Mouse (Mus musculus): ENCODE results near the gene Xpa. TPM values are rescaled to one million over a fixed set of nuclear protein-coding genes. Genes with fewer than 3 reads are reported as not detected.

Xpa gene
- polyA plus RNA-seq, 1 experiment, result 49.3 TPM

DNA sequence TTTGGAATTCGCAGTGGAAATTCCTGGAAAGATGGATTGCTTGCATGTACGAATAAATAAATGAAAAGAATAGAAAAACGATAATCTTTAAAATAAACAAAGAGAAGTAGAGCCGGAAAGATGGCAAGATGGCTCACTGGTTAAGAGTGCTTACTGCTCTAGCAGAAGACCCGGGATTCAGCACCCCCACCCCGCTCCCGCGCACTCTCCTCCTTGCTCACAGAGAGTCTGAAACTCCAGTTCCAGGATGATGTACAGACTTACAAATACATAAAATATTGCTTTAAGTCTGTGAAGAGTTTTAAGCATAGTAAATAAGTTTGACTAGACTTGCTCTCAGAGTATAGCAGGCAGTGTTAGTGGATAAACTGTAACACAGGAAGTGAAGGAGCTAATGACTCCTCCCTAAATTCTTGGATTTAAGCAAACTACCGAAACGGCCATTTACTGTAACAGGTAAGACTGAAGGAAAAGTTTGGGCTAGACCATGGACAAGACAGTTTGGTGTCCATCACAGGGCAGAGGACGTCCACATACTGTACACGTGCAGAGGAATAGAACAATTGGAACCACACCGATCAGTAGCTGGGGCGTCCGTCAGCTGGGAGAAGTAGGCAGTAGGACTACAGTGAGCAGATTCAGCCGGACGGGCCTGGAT is 58.4 kb downstream of the Xpa start:
- peak overlapping the region; percentile 97 for H3K27ac ChIP-seq (ENCODE audit: control insufficient read depth, insufficient read depth, low read depth, low read length, poor library complexity)
- H3K4me1 ChIP-seq (ENCODE audit: control insufficient read depth, insufficient read depth, low read length), result no peaks in the 10 kb centered on the region; the same call in none of the 2 replicates
- TF ChIP-seq CTCF (IDR thresholded peaks at IDR 0.05; ENCODE audit: control insufficient read depth, insufficient read depth, low read length) (no peak), POLR2A (IDR thresholded peaks at IDR 0.05; ENCODE audit: borderline replicate concordance, control insufficient read depth, low read depth, low read length) (no peak)
- WGBS, result 9% methylated on average over 17 of the region's 17 CpGs
- peak overlapping the region; percentile 97 for H3K4me3 ChIP-seq (replicated peaks; ENCODE audit: control insufficient read depth, low read depth, low read length)

DNA sequence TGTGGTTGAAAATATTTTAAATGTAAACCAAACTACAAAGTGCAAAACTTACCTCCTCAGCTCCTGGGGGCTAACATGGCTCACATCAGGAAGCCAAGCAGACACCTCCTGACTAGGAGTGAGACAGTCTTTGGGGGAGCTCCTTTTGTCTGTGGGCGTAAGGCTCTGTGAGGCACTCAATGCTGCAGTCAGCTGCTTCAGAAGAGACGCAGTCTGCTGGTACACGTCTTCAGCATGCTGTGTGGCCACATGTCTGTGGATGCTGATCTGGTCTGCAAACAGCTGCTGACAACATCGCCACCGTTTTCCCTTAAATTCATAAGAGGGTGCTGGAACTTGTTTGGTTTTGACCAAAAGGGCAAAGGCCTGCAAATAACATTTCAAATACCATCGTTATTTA is 64.3 kb downstream of the Xpa start:
- Histone ChIP-seq H3K4me1 (ENCODE audit: control insufficient read depth, insufficient read depth, low read length) (no peaks in the 10 kb centered on the region), H3K4me3 (replicated peaks; ENCODE audit: control insufficient read depth, low read depth, low read length) (no peak overlapping the region), H3K27ac (ENCODE audit: control insufficient read depth, insufficient read depth, low read depth, low read length, poor library complexity) (no peak overlapping the region)
- TF ChIP-seq CTCF (IDR thresholded peaks at IDR 0.05; ENCODE audit: control insufficient read depth, insufficient read depth, low read length) (no peak), POLR2A (IDR thresholded peaks at IDR 0.05; ENCODE audit: borderline replicate concordance, control insufficient read depth, low read depth, low read length) (no peak)
- 86% methylated on average over 6 of the region's 6 CpGs for WGBS

DNA sequence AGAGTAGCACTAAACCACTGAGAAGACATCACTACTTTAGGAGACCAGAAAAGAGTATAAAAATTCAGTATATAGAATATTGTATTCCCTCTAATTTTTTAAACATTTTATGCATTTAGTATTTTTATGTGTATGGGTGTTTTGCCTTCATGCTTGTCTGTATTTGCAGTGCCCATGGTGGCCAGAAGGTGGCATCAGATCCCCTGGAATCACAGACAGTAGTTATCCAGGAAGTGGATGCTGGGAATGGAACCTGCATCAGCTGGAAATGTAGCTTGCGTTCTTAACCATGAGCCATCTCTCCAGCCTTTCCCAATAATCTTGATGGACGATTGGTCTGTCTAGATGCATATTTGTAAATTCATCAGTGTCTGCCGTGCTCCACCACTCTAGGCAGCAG is 65.9 kb downstream of the Xpa start:
- Histone ChIP-seq H3K27ac (ENCODE audit: control insufficient read depth, insufficient read depth, low read depth, low read length, poor library complexity) (no peak overlapping the region), H3K4me3 (replicated peaks; ENCODE audit: control insufficient read depth, low read depth, low read length) (no peak overlapping the region), H3K4me1 (ENCODE audit: control insufficient read depth, insufficient read depth, low read length) (no peaks in the 10 kb centered on the region)
- 72% methylated on average over 3 of the region's 3 CpGs for WGBS
- TF ChIP-seq CTCF (IDR thresholded peaks at IDR 0.05; ENCODE audit: control insufficient read depth, insufficient read depth, low read length) (peak; percentile 75), POLR2A (IDR thresholded peaks at IDR 0.05; ENCODE audit: borderline replicate concordance, control insufficient read depth, low read depth, low read length) (no peak)

DNA sequence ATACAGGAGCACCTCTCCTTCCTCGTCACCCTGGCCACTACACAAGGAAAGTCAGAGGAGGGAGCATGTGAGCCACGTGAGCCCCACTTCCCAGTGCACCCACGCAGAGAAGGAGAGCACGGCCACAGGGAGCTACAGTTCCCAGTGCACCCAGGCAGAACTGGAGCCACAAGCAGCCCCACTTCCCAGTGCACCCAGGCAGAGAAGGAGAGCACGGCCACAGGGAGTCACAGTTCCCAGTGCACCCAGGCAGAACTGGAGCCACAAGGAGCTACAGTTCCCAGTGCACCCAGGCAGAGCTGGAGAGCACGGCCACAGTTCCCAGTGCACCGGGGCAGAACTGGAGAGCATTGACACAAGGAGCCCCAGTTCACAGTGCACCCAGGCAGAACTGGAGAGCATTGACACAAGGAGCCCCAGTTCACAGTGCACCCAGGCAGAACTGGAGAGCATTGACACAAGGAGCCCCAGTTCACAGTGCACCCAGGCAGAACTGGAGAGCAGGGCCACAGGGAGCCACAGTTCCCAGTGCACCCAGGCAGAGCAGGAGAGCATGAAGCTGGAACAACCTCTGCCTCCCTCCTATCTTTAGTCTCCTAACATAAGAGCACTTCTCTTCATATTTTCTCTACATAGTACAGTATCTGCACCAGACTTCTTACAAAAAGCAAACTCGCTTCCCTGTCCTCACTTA is 66.7 kb downstream of the Xpa start:
- Histone ChIP-seq H3K4me1 (ENCODE audit: control insufficient read depth, insufficient read depth, low read length) (no peaks in the 10 kb centered on the region), H3K4me3 (replicated peaks; ENCODE audit: control insufficient read depth, low read depth, low read length) (no peak overlapping the region), H3K27ac (ENCODE audit: control insufficient read depth, insufficient read depth, low read depth, low read length, poor library complexity) (no peak overlapping the region)
- TF ChIP-seq POLR2A (IDR thresholded peaks at IDR 0.05; ENCODE audit: borderline replicate concordance, control insufficient read depth, low read depth, low read length), result no peak
- TF ChIP-seq CTCF (IDR thresholded peaks at IDR 0.05; ENCODE audit: control insufficient read depth, insufficient read depth, low read length), result no peak
- 77% methylated on average over 8 of the region's 8 CpGs for WGBS

DNA sequence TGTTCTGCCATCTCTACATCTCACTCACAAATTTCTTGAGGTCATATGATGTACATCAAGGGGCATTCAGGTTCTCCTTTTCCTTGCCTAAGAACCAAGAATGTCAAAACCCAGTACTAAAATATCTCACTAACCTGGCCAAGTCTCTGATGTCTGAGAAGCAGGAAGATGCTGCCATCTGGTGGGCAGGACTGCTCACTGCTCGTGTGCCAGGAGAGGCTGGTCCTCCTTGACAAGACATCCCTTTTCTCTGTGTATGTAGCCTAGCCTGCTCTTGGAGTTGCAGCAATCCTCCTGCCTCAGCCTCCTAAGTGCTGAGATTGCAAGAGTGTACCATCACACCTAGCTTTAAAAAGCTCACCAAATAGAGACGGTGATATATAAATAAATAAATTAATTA is 69.6 kb downstream of the Xpa start:
- Histone ChIP-seq H3K27ac (ENCODE audit: control insufficient read depth, insufficient read depth, low read depth, low read length, poor library complexity) (no peak overlapping the region), H3K4me3 (replicated peaks; ENCODE audit: control insufficient read depth, low read depth, low read length) (no peak overlapping the region), H3K4me1 (ENCODE audit: control insufficient read depth, insufficient read depth, low read length) (no peaks in the 10 kb centered on the region)
- 40% methylated on average over 2 of the region's 2 CpGs for WGBS
- TF ChIP-seq POLR2A (IDR thresholded peaks at IDR 0.05; ENCODE audit: borderline replicate concordance, control insufficient read depth, low read depth, low read length) (no peak), CTCF (IDR thresholded peaks at IDR 0.05; ENCODE audit: control insufficient read depth, insufficient read depth, low read length) (peak; percentile 97)

DNA sequence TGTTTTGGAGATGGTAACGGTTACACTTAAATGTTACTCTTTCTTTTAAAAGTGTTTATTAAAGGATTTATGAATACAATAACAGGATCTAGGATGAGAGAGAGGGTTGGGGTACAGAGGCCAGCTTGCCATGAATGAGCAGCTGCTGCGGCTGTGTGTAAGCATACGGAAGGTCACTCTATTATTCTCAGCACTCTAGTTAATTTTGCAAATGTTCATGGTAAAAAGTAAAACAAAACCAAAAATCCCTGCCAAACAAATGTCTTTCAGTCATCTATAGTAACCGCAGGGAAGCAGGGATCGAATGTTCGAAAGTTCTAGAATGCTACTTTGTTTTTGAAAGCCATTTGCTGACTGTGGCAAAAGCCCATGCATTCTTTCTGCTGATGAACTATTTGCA is 72.8 kb downstream of the Xpa start:
- 89% methylated on average over 6 of the region's 6 CpGs for WGBS
- TF ChIP-seq POLR2A (IDR thresholded peaks at IDR 0.05; ENCODE audit: borderline replicate concordance, control insufficient read depth, low read depth, low read length) (no peak), CTCF (IDR thresholded peaks at IDR 0.05; ENCODE audit: control insufficient read depth, insufficient read depth, low read length) (no peak)
- Histone ChIP-seq H3K4me3 (replicated peaks; ENCODE audit: control insufficient read depth, low read depth, low read length) (no peak overlapping the region), H3K27ac (ENCODE audit: control insufficient read depth, insufficient read depth, low read depth, low read length, poor library complexity) (no peak overlapping the region), H3K4me1 (ENCODE audit: control insufficient read depth, insufficient read depth, low read length) (no peaks in the 10 kb centered on the region)

DNA sequence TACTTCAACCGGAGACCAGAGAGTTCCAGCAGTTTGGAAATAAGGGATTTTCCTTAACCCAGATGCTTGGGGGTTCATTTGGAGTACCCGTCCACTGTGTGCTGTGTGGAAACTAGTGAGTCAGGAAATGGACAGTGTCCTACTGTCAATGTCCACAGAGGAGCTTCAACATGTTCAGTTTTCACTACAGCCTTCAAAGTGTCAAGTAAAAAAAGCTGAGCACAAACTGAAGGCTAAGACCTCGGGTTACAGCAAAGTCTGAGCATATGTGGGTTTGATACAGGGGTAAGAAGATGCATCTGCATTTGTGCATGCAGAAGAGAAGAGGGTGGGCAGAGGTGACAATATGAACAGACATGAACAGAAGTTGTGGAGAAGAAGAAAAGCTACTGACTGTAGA is 75.3 kb downstream of the Xpa start:
- Histone ChIP-seq H3K27ac (ENCODE audit: control insufficient read depth, insufficient read depth, low read depth, low read length, poor library complexity) (no peak overlapping the region), H3K4me3 (replicated peaks; ENCODE audit: control insufficient read depth, low read depth, low read length) (no peak overlapping the region), H3K4me1 (ENCODE audit: control insufficient read depth, insufficient read depth, low read length) (no peaks in the 10 kb centered on the region)
- TF ChIP-seq POLR2A (IDR thresholded peaks at IDR 0.05; ENCODE audit: borderline replicate concordance, control insufficient read depth, low read depth, low read length) (no peak), CTCF (IDR thresholded peaks at IDR 0.05; ENCODE audit: control insufficient read depth, insufficient read depth, low read length) (no peak)
- WGBS, result 82% methylated on average over 3 of the region's 3 CpGs

DNA sequence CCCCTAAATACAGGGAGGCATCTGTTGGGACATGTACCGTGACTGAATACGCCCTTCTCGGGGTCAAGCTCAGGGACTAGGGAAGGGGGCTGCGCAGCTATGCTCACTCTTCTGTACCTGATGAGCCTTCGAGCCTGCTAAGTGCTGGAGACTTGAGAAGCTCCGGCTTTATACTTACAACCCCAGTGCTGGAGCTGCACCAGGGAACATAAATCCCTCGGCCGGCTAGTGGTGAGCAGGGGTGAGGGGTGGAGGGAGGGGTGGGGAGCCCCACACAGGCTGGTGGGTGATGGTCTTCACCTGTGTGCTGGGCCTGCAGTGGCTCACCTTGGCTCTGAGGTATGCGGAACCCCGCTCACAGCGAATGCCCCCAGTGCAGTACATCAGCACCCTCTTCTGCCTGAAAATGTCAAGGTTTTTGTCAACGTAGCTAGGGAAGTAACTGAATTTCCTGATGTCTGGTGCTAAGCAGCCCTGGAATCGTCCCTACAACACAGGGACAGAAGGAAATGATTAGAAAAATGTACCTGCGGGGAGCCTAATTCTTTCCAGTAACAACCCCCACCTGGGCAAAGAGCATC is 76.5 kb downstream of the Xpa start:
- H3K4me3 ChIP-seq (replicated peaks; ENCODE audit: control insufficient read depth, low read depth, low read length), result no peak overlapping the region
- TF ChIP-seq CTCF (IDR thresholded peaks at IDR 0.05; ENCODE audit: control insufficient read depth, insufficient read depth, low read length) (no peak), POLR2A (IDR thresholded peaks at IDR 0.05; ENCODE audit: borderline replicate concordance, control insufficient read depth, low read depth, low read length) (no peak)
- H3K4me1 ChIP-seq (ENCODE audit: control insufficient read depth, insufficient read depth, low read length), result no peaks in the 10 kb centered on the region
- no peak overlapping the region for H3K27ac ChIP-seq (ENCODE audit: control insufficient read depth, insufficient read depth, low read depth, low read length, poor library complexity)
- 93% methylated on average over 14 of the region's 14 CpGs for WGBS

All from bone marrow, adult 2 months (tissue).